29 mouse cellular contexts compared by ENCODE assay signal in the genomic region with DNA sequence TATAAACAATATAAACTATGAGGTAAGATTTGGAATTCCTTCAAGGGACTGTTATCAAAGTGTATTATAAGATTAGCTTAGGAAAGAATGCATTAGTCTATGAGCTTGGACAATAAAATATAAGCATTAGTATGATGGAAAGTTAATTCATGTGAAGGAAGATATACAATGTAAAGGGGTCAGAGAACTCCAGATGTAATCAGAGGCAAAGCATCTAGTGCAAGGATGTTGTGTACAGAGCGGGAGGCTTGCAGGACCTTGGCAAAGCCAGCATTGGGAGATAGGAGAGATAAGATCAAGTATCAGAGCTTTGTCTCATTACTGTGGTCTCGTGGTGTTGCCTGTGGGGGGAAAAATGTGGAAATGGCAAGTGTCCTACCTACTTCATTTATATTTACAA.
DNase-seq lines count a peak whose midpoint lies in the region; ATAC-seq and TF ChIP-seq lines count a peak whose summit lies in the region.
"Had no signal": no experiment of that assay in that cellular context is flagged by ENCODE, and none has a peak within 500 bp of the region (broad histone marks: within the 10 kb centered on the region; RNA-seq: fewer than 3 reads in every experiment).

No protein-coding gene starts in this region.

- TF ChIP-seq CTCF in lung, embryonic 14.5 days (IDR thresholded peaks at IDR 0.05; ENCODE audit: low read depth) = no peak
- TF ChIP-seq CTCF in stomach, postnatal 0 days (IDR thresholded peaks at IDR 0.05; ENCODE audit: low read depth) = no peak

- no peaks in the 10 kb centered on the region for H3K4me1 ChIP-seq in lung, embryonic 14.5 days (ENCODE audit: insufficient read depth)
- H3K4me1 ChIP-seq in stomach, embryonic 16.5 days (ENCODE audit: control insufficient read depth, insufficient read depth, low read length) = no peaks in the 10 kb centered on the region
- H3K4me1 ChIP-seq in stomach, postnatal 0 days (replicated peaks; ENCODE audit: control insufficient read depth, insufficient read depth) = no peaks in the 10 kb centered on the region
- H3K4me1 ChIP-seq: embryonic facial prominence, embryonic 13.5 days; embryonic facial prominence, embryonic 15.5 days; forebrain, embryonic 10.5 days; forebrain, embryonic 12.5 days had no signal

- ATAC-seq in lung, embryonic 14.5 days (ENCODE audit: insufficient read depth) = peak; percentile 44; the same call in 1 of the 2 replicates
- ATAC-seq in stomach, embryonic 16.5 days (ENCODE audit: insufficient read depth, low FRiP score) = no peak; the same call in 1 of the 2 replicates
- ATAC-seq in stomach, postnatal 0 days (ENCODE audit: low FRiP score, low TSS enrichment) = no peak
- ATAC-seq: activated CD4-positive, CD25-positive, alpha-beta regulatory T cell, adult 4 months; CD4-positive, CD25-positive, alpha-beta regulatory T cell, adult 4 months; forebrain, embryonic 14.5 days; Patski had no signal

- no peak for TF ChIP-seq EP300 in stomach, postnatal 0 days (optimal IDR thresholded peaks at IDR 0.05)

- H3K4me3 ChIP-seq in lung, embryonic 14.5 days (ENCODE audit: low read depth, low read length) = no peak overlapping the region
- H3K4me3 ChIP-seq in stomach, embryonic 16.5 days (replicated peaks; ENCODE audit: low read length) = no peak overlapping the region
- H3K4me3 ChIP-seq in stomach, postnatal 0 days (ENCODE audit: low read depth, low read length) = no peak overlapping the region
- H3K4me3 ChIP-seq: embryonic facial prominence, embryonic 13.5 days; embryonic facial prominence, embryonic 15.5 days; erythroblast, embryonic 14.5 days; forebrain, embryonic 10.5 days; forebrain, embryonic 12.5 days had no signal

- whole genome bisulfite sequencing in lung, embryonic 14.5 days = 21% methylated on average over 2 of the region's 2 CpGs
- WGBS in stomach, embryonic 16.5 days = 25% methylated on average over 2 of the region's 2 CpGs
- WGBS in stomach, postnatal 0 days = 26% methylated on average over 2 of the region's 2 CpGs

- no peak overlapping the region for H3K4me2 ChIP-seq in lung, embryonic 14.5 days
- H3K4me2 ChIP-seq in stomach, embryonic 16.5 days (ENCODE audit: low read depth, low read length) = no peak overlapping the region
- H3K4me2 ChIP-seq in stomach, postnatal 0 days (replicated peaks; ENCODE audit: low read depth) = no peak overlapping the region
- H3K4me2 ChIP-seq: embryonic facial prominence, embryonic 13.5 days; embryonic facial prominence, embryonic 15.5 days; forebrain, embryonic 12.5 days had no signal

- no peaks in the 10 kb centered on the region for H3K36me3 ChIP-seq in lung, embryonic 14.5 days (ENCODE audit: insufficient read depth)
- H3K36me3 ChIP-seq in stomach, embryonic 16.5 days (ENCODE audit: control insufficient read depth, insufficient read depth, low read length) = no peaks in the 10 kb centered on the region
- H3K36me3 ChIP-seq in stomach, postnatal 0 days (ENCODE audit: control insufficient read depth, insufficient read depth, low read length) = no peaks in the 10 kb centered on the region
- H3K36me3 ChIP-seq: embryonic facial prominence, embryonic 13.5 days; embryonic facial prominence, embryonic 15.5 days; forebrain, embryonic 10.5 days; forebrain, embryonic 12.5 days; G1E had no signal

- peak; percentile 48 for DNase-seq in lung, embryonic 14.5 days
- no peak for DNase-seq in lung, postnatal 10 days
- DNase-seq in stomach, postnatal 0 days (ENCODE audit: low spot score) = no peak
- peak; percentile 5 for DNase-seq in lung, postnatal 25 days (ENCODE audit: low spot score)
- DNase-seq in lung, postnatal 4 days = peak; percentile 9 to 44
- no peak for DNase-seq in cerebellum, postnatal 14 days
- DNase-seq in frontal cortex, postnatal 36 days (ENCODE audit: low spot score in 2 of 2) = no peak
- DNase-seq: adrenal gland, adult 8-10 months; adrenal gland, postnatal 14 days; adrenal gland, postnatal 36 days; B cell, adult 2 months; cerebellum, adult 11-12 months; cerebellum, adult 2 months; cerebellum, adult 9-10 months; cerebellum, postnatal 10 days; cerebellum, postnatal 36 days; embryo, embryonic 11 days had no signal

- H3K27me3 ChIP-seq in lung, embryonic 14.5 days (ENCODE audit: insufficient read depth, low read length) = no peaks in the 10 kb centered on the region
- no peaks in the 10 kb centered on the region for H3K27me3 ChIP-seq in stomach, embryonic 16.5 days (ENCODE audit: control insufficient read depth, insufficient read depth, low read length)
- H3K27me3 ChIP-seq in stomach, postnatal 0 days (ENCODE audit: control insufficient read depth, insufficient read depth, low read length) = no peaks in the 10 kb centered on the region
- H3K27me3 ChIP-seq: CH12.LX; embryonic facial prominence, embryonic 13.5 days; embryonic facial prominence, embryonic 15.5 days; forebrain, embryonic 12.5 days; Patski had no signal

- H3K9ac ChIP-seq in lung, embryonic 14.5 days = no peak overlapping the region
- no peak overlapping the region for H3K9ac ChIP-seq in stomach, embryonic 16.5 days (ENCODE audit: low read length)
- H3K9ac ChIP-seq in stomach, postnatal 0 days (ENCODE audit: low read length) = no peak overlapping the region
- H3K9ac ChIP-seq: embryonic facial prominence, embryonic 13.5 days; embryonic facial prominence, embryonic 15.5 days; forebrain, embryonic 12.5 days had no signal

- H3K27ac ChIP-seq in lung, embryonic 14.5 days (ENCODE audit: low read depth) = no peak overlapping the region
- peak overlapping the region; percentile 33; the same call in 1 of the 2 replicates for H3K27ac ChIP-seq in stomach, embryonic 16.5 days (ENCODE audit: low read length)
- no peak overlapping the region for H3K27ac ChIP-seq in stomach, postnatal 0 days (replicated peaks)
- H3K27ac ChIP-seq: embryonic facial prominence, embryonic 13.5 days; embryonic facial prominence, embryonic 15.5 days; forebrain, embryonic 10.5 days; forebrain, embryonic 12.5 days had no signal

- H3K9me3 ChIP-seq in lung, embryonic 14.5 days (ENCODE audit: low read depth, low read length) = no peaks in the 10 kb centered on the region
- H3K9me3 ChIP-seq in stomach, embryonic 16.5 days (replicated peaks; ENCODE audit: control insufficient read depth, low read length) = no peaks in the 10 kb centered on the region
- H3K9me3 ChIP-seq in stomach, postnatal 0 days (ENCODE audit: control insufficient read depth, low read length) = no peaks in the 10 kb centered on the region
- H3K9me3 ChIP-seq: embryonic facial prominence, embryonic 13.5 days; embryonic facial prominence, embryonic 15.5 days; forebrain, embryonic 10.5 days; forebrain, embryonic 12.5 days; G1E had no signal

Comparison
In these comparisons a context has a peak if more than half of its experiments do, and no peak if none do; other contexts are left out.
1. DNase-seq: peak in lung, embryonic 14.5 days (single experiment), lung, postnatal 25 days (single experiment) and lung, postnatal 4 days (2 of 2); none in lung, postnatal 10 days (single experiment), stomach, postnatal 0 days (single experiment), cerebellum, postnatal 14 days (0 of 2) and frontal cortex, postnatal 36 days (0 of 2).